Mouse (Mus musculus): ENCODE results near the gene Psmg3.

The Psmg3 gene

GRCm38 (mm10) chr5:139826357-139827055 lies at the start of gene Psmg3, which contains the start of gene Gm26938:
Psmg3 (minus strand) TSS chr5:139826885.
Gm26938 (minus strand) TSS chr5:139826407.
- DNase-seq = peak; percentile 78 to 93

GRCm38 (mm10) chr5:139871526-139871925 lies 44.8 kb upstream of the Psmg3 start:
- no peak for DNase-seq

GRCm38 (mm10) chr5:139870886-139871285 lies 44.2 kb upstream of the Psmg3 start:
- no peak for DNase-seq

DNA sequence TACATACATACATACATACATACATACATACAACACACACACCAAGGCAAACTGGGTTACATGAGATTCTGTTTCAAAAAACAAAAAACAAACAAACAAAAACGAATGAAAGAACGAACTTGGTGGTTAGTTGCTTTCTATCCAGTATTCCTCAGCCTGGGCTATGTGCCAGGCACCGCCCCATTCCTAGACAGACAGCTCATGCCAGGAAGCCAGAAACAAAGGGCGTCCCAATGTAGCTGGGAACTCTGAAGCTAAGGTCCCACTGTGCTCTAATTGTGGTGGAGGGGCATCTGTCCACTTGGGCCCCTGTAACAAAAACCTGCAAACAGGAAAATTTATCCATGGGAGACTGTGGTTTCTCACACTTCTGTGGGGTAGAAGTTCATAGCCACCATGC lies 36.1 kb upstream of the Psmg3 start:
- no peak for DNase-seq

DNA sequence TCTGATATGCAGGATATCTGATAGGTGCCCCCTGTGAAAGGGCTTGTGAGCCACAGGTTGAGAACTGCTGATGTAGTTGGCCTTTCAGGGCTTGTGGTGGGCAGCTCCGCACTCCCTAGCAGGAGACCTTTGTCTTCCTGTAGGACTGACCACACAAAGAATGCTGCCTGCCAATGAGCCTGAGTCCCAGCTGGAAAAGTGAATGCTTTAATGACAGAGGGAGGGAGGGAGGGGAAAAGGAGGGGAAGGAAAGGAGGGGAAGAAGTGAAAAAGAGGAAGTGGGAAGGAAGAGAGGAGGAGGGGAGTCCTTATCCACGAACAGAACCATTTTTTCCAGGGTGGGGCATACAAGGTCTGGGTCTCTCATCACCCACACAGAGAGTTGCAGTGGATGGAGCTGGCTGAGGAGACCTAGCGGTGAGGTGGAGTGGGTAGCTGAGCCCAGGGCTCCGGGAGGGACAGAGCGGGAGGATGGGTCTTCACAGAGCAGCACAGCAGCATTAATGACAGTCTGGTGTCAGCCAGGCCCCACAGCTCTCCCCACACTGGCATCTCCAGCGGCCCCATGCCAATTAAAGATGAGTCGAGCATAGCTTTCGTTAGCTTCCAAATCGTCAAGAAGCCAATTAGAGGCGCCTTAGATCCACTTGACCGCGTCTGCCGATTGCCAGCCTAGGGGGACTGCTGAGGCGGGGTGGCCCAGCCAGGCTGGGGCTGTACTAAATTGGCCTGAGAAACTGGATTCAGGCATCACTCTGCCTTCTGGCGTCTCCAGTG lies 33.8 kb upstream of the Psmg3 start:
- DNase-seq = no peak

GRCm38 (mm10) chr5:139849626-139850320 lies 23.1 kb upstream of the Psmg3 start:
- no peak for DNase-seq

- no peak for DNase-seq
Measured at GRCm38 (mm10) chr5:139839142-139839541, 12.5 kb upstream of the Psmg3 start.

GRCm38 (mm10) chr5:139838476-139838892 lies 11.8 kb upstream of the Psmg3 start:
- DNase-seq = peak; percentile 45 to 71

DNA sequence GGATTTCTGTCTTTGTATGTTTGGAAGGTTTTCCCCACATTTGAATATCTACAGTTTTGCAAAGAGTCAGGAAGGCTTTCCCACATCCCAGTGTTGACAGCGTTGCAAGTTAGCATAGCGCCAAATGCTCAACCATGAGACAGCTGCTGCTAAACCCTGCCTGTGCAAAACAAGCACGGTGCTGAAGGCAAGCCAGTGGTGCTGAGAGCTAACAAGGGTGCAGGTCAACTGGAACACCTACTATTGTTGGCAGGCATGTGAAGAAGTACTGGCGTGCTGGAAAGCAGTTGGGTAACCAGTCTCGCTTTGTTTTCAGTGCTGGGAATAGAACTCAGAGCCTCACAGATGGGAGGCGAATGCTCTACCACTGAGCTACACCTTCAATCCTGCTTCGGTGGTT lies 9.0 kb upstream of the Psmg3 start:
- DNase-seq = no peak

DNA sequence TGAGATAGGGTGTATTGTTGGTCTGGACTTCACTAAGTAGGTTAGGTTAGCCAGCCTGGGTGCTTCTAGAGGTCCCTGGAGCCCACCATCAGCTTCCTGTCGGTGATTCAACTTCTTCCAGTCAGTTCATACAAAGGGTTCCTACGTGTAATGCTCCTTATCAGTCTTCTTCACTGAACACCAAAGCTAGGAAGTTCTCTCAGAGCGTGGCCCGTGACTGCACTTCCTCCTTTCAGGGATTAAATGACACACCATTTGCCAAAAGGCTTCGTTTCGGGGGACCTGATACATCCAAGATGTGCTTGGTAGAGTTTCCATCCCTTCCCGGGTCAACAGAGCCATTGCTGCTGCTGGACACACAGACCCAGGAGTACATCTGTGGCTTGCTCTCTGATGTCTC lies 5.4 kb upstream of the Psmg3 start:
- no peak for DNase-seq

GRCm38 (mm10) chr5:139830734-139831133 lies 4.0 kb upstream of the Psmg3 start:
- no peak for DNase-seq

DNA sequence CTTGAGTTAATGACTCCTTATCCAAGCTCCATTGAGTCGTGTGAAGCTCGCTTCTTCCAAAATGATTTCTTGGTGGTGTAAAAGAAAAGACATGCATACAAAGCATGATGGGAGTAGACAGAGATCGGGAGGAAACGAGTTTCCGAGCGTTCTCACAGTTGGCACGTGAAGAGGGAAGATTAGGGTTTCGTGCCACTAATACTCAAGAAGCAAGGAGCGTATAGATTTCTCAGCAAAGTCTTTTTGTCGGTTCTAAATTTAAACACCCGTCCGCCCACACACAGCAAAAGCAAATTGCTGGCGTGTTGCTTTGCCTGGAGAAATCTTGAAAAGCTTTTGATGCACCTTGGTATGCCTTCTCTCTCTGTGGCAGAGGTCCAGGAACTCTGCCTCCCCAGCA lies 2.7 kb upstream of the Psmg3 start:
- no peak for DNase-seq

DNA sequence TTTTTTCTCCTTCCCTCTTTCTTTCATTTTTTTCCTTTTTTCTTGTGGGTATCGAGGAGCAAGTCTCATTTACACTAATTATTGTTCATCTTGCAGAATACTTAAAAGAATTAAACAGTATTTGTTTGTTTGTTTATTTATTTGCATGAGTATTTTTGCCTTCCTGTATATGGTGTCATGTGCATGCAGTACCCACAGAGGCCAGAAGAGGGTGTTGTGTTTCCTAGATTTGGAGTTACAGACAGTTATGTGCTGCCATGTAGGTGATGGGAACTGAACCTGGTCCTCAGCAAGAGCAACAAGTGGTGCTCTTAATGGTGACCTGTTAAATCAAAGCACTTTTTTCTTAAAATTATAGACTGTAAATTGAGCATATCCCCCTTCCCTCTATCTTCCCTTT lies 908 bp upstream of the Psmg3 start:
- DNase-seq = peak in 1 of 2 experiments; percentile 21

- no peak for DNase-seq
Measured at GRCm38 (mm10) chr5:139825947-139826346, 738 bp downstream of the Psmg3 start.

DNA sequence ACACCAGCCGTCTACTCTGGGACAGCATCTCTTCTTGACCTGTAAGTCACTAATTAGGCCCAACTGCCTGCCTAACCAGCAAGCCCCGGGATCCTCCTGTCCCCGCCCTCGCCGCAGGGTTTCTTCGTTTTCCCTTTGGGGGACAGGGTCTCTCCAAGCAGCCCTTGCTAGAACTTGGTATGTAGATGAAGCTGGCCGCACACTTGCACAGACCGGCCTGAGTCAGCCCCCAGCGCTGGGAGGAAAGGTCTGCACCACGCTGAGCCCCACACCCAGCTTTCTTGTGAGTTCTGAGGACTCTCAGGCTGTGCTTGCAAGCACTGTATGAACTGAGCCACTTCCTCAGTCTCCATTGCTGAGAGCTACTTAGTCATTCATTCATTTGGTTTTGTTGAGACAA lies 2.2 kb downstream of the Psmg3 start:
- DNase-seq = no peak

DNA sequence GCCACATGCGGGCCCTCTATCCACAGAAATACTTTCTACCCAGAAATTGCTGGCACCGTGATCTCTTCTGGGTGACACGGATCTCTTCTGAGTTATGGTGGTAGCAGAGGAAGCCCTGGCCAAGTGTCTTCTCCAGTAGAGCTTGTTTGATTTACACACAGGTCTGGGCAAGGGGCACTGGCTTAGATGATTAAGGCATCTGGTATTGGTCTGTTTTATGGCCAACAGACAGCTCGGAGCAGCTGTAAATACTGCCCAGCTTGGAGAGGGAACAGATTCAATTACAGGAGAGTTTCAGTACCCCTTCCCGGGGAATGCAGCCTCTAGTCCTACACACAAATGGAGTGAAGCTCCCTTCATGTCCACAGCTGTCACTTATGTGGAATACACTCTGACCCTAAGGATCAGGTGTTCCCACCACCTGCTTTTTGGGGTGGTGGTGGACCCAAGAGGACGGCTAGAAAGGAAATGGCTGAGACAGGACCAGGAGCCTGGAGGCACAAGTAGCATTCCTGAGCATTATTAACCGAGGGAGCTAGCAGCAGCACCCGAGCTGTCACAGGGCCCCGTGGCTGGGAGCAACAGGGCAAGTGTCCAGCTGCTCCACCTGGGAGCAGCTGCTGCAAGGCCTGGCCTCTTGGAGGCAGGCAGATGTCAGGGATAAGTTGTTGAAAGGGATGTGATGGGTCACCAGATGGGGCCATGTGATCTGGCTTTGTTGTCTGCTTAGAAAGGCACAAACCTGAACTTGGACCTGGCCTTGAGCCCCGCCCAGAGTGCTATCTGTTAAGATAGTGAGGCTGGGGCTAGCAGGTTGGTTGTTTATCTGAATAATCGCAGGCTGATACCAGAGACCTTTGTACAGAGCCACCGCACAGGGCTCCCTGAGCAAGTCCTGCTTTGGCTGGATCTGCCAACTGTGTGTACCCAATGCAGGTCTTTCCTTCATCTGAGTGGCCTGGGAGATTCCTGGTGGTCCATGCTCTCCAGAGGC lies 4.9 kb downstream of the Psmg3 start:
- DNase-seq = no peak

DNA sequence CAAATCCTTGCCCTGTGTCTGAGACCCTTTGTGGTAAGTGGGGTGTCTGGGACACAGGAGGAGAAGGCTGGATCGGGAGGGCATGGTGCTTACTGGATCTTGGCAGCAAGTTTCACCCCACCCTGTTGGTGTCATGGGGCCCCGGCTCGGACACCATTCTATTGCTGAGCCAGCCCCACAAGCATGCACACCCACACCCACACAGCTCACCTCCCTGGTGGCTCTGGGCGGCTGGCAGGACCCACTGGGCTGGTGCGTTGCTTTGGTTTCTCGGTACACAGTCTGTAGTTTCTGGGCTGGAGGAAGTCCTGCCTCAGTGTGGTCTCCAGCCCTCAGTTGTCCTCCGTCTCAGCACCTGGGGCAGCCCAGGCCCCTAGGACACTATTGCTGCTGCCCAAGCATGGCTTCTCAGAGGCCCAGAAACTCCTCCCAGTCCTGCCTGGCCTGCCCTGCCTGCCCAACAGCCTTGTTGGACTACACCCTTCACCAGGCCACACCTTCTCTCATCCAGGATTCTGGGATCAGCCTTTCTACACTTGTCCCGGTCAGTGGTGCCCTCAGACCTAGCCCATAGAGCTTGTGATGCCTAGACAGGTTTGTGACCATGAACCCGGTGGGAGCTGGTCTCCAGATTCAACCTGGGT lies 7.0 kb downstream of the Psmg3 start, which contains the start of gene Tmem184a:
TSS of gene Tmem184a (minus strand) at position 380 of the 644 bp plus-strand sequence.
- no peak for DNase-seq

GRCm38 (mm10) chr5:139818801-139819200 lies 7.9 kb downstream of the Psmg3 start:
- DNase-seq = no peak

DNA sequence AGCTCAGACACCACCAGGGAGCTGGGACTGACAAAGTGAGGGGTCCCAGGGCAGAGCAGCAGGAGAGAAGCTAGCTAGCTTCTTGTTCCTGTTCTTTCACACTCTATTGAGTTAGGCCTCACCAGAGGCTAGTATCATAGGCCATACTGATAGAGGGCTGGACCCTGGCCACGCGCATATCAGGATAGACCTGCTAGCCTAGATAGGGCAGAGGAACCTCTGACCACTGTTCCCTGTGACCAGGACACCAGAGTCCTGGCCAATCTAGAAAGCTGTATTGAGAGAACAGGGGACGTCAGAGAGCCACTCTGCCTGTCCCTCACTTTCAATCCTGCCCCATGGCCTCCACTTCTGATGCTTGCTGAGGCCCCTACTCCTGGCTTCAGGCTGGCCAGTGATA lies 8.6 kb downstream of the Psmg3 start:
- no peak for DNase-seq

GRCm38 (mm10) chr5:139817292-139817691 lies 9.4 kb downstream of the Psmg3 start:
- DNase-seq = no peak

GRCm38 (mm10) chr5:139816445-139816844 lies 10.2 kb downstream of the Psmg3 start:
- DNase-seq = no peak

DNA sequence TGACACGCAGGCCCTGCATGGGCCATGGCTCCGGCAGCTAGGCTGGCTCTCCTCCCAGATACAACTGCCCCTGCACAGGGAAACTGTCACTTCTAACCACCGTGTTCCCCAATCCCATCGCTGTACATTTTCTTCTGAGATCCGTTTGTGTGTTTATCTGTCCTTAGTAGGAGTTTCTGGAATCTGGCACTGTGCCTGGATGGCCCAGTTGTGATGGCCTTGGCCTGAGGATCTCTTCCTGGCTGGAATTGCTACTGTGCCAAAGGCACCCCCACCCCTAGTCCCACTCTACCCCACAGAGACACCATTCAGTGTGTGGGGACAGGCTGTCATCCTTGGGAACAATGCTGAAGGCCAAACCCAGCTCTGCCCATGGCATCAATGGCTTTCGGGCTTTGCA lies 10.7 kb downstream of the Psmg3 start:
- no peak for DNase-seq

All from cerebellum, adult 18-20 months (tissue).